Mouse (Mus musculus) heart, adult 2 months (tissue): ENCODE results near the gene Krt20. TPM values are rescaled to one million over a fixed set of nuclear protein-coding genes. Genes with fewer than 3 reads are reported as not detected.

Experiments used
- DNase-seq, 2 experiments: peaks; one replicate each; pipeline ENCODE4 v3.0.0; 2021
- H3K27ac ChIP-seq: fragments of 200-600 bp; 2 replicates; pipeline ENCODE4 v1.8.1; 2022
- H3K27me3 ChIP-seq: fragments of 200-500 bp; 2 replicates; pipeline ENCODE4 v1.6.1; 2012; ENCODE audit warnings: mild to moderate bottlenecking, low read length, inconsistent platforms, mixed read lengths; ENCODE audit not compliant: control insufficient read depth, insufficient read depth
- H3K36me3 ChIP-seq: fragments of 200-500 bp; 2 replicates; pipeline ENCODE4 v1.6.1; 2012; ENCODE audit warnings: low read length, inconsistent platforms; ENCODE audit not compliant: control insufficient read depth, insufficient read depth
- H3K4me1 ChIP-seq: fragments of 200-500 bp; 2 replicates; pipeline ENCODE4 v1.6.1; 2011; ENCODE audit warnings: low read length; ENCODE audit not compliant: control insufficient read depth, insufficient read depth
- H3K4me3 ChIP-seq: fragments of 200-600 bp; 2 replicates; pipeline ENCODE4 v1.8.1; 2022
- H3K79me2 ChIP-seq: fragments of 200-500 bp; replicated peaks from 2 replicates; pipeline ENCODE4 v1.6.1; 2012; ENCODE audit warnings: mild to moderate bottlenecking, inconsistent platforms, low read length, moderate library complexity, mixed read lengths; ENCODE audit not compliant: control insufficient read depth, insufficient read depth
- H3K9ac ChIP-seq: fragments of 200-500 bp; 2 replicates; pipeline ENCODE4 v1.6.1; 2012; ENCODE audit warnings: low read depth, mild to moderate bottlenecking, control low read depth, inconsistent platforms, low read length, mixed read lengths
- CTCF ChIP-seq: fragments of 200-600 bp; IDR thresholded peaks from 2 replicates; pipeline ENCODE4 v1.8.1; 2022; ENCODE audit warnings: antibody characterized with exemption, mild to moderate bottlenecking, moderate library complexity
- EP300 ChIP-seq: fragments of 200-500 bp; IDR thresholded peaks from 2 replicates; pipeline ENCODE4 v1.6.1; 2011; ENCODE audit warnings: low read depth, low read length, control low read depth; ENCODE audit not compliant: insufficient read depth
- POLR2A ChIP-seq: fragments of 200-500 bp; IDR thresholded peaks from 2 replicates; pipeline ENCODE4 v1.6.1; 2011; ENCODE audit warnings: mild to moderate bottlenecking, low read depth, low read length, control low read depth; ENCODE audit not compliant: insufficient read depth
- WGBS: fragments of 180-500 bp; shearing (Covaris S2); methylation state at CpG from one replicate; pipeline ENCODE4 v1.1.7; 2018; 5-methylcytosine and 5-hydroxymethylcytosine counted together
- intact Hi-C: fragments of 180-260 bp; cut with DNase I; formaldehyde crosslinking; loops from one replicate; pipeline ENCODE4 v1.15.1; 2025
- long read RNA-seq: library from polyadenylated mRNA; stranded (forward); transcript quantifications from one replicate; pipeline ENCODE4 v2.0.0, GENCODE M21; 2021
- polyA plus RNA-seq: library from polyadenylated mRNA; depleted of rRNA; stranded (reverse); fragments of >200 nt; gene quantifications from 2 replicates; pipeline ENCODE4 v1.2.3, GENCODE M21; 2012; rRNA removed
- total RNA-seq, 2 experiments: library from RNA; stranded (reverse); gene quantifications; 2 replicates each; pipeline ENCODE4 v1.2.3; 2021

The Krt20 gene
- not detected for total RNA-seq
- 0.06 TPM in 1 of 2 replicates, not detected in the other for polyA plus RNA-seq
- long read RNA-seq: 0 reads

DNA sequence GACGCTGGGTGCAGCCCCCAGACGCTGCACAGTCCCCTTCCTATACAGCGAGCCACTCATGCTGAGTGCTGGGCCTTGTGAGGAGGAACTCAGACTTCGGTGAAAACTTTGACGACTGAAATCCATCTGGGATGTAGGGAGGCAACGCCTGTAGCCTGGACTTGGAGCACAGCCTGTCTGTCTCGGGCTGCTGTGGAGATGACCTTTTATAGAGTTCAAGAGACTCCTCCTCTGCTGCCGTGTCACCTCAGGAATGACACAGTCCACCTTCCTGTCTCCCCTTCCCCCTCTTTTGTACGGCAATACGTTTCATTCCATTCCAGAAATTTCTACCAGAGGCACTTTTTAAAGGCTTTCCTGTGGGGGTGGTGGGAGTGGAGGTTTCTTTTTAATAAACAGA is at the start of gene Krt20:
Gene Krt20 (minus strand): TSS at position 179 of the 400 bp plus-strand sequence.
- intact Hi-C loops: no loop called here
- WGBS: 19% methylated on average over 10 of the region's 10 CpGs
- Histone ChIP-seq H3K27me3 (no peaks in the 10 kb centered on the region), H3K4me1 (no peaks in the 10 kb centered on the region), H3K27ac (no peak within 1 kb of the TSS), H3K4me3 (no peak within 1 kb of the TSS), H3K36me3 (no peaks in the 10 kb centered on the region), H3K79me2 (no peaks in the 10 kb centered on the region), H3K9ac (no peak within 1 kb of the TSS)
- no peak for TF ChIP-seq CTCF
- TF ChIP-seq POLR2A: no peak
- no peak for TF ChIP-seq EP300
- no peak for DNase-seq

DNA sequence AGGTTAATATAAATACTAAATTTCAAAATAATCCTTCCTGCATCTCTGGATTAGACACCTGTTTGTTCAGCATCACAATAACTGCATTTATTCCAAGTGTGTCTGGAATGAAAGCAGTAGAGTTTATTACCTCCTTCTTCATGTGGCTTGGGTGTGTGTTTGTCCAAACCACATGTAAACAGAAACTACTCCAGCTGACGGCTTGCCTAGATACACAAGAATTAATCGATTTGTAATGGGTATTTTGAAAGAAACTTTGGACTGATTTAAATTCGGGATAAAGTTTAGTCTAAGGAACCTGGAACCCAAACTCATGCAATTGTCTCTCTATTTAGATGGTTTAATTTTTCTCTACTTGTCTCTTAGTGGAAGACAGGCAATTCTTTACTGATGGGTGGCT is 37.0 kb upstream of the Krt20 start:
- 79% methylated on average over 3 of the region's 3 CpGs for WGBS
- Histone ChIP-seq H3K4me3 (no peak overlapping the region), H3K36me3 (no peaks in the 10 kb centered on the region)

DNA sequence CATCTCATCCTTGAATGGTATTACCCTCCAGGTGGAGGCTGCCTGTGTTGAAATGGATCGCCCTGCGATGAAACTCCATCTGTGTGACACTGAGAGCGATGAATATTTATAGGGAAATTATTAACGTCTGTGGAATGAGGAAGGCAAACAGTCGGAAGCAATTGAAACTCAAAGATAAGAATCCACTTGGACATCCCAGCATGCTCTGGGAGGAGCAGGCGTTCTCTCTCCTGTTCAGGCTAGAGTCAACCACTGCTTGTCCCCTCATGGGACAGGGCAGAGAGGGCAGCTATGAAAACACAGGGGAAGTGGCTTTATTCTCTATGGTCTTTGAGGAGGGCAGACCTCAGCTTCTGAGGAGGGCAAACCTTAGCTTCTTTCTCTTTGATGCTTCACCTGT is 35.5 kb upstream of the Krt20 start:
- no peak overlapping the region for H3K27ac ChIP-seq
- TF ChIP-seq EP300: no peak
- no peak for TF ChIP-seq CTCF
- TF ChIP-seq POLR2A: no peak
- WGBS: 48% methylated on average over 6 of the region's 6 CpGs
- H3K79me2 ChIP-seq: no peaks in the 10 kb centered on the region
- no peak overlapping the region for H3K9ac ChIP-seq
- no peaks in the 10 kb centered on the region for H3K36me3 ChIP-seq
- H3K27me3 ChIP-seq: no peaks in the 10 kb centered on the region
- DNase-seq: no peak
- no peak overlapping the region for H3K4me3 ChIP-seq
- intact Hi-C loops: no loop called here
- no peaks in the 10 kb centered on the region for H3K4me1 ChIP-seq

More for the DNA sequence above, 37.0 kb upstream of the Krt20 start:
- no peaks in the 10 kb centered on the region for H3K27me3 ChIP-seq
- intact Hi-C loops: no loop called here
- no peak for TF ChIP-seq CTCF
- no peak overlapping the region for H3K9ac ChIP-seq
- no peaks in the 10 kb centered on the region for H3K4me1 ChIP-seq
- no peak for DNase-seq
- H3K79me2 ChIP-seq: no peaks in the 10 kb centered on the region
- H3K27ac ChIP-seq: no peak overlapping the region

DNA sequence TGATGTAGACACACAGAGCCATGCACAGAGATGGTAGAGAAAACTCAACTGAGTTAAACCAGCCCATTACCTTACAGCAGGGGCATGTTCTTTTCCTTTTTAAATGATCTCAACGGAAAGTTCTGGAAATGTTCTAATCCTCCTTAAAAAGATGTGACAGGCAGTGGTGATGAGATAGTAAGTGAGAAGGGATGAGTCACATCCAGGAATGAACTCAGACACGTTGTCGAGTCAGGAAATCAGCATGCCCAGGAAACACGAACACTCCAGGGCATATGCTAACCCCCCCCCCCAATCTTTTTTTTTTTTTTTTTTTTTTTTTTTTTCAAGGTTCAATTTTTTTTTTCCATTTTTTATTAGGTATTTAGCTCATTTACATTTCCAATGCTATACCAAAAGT is 34.5 kb upstream of the Krt20 start:
- Histone ChIP-seq H3K36me3 (no peaks in the 10 kb centered on the region), H3K27ac (no peak overlapping the region), H3K79me2 (no peaks in the 10 kb centered on the region), H3K9ac (no peak overlapping the region), H3K4me1 (no peaks in the 10 kb centered on the region), H3K27me3 (no peaks in the 10 kb centered on the region), H3K4me3 (no peak overlapping the region)
- 25% methylated on average over 4 of the region's 4 CpGs for whole genome bisulfite sequencing
- intact Hi-C loops: no loop called here
- TF ChIP-seq CTCF (no peak), EP300 (no peak), POLR2A (no peak)
- DNase-seq: no peak

DNA sequence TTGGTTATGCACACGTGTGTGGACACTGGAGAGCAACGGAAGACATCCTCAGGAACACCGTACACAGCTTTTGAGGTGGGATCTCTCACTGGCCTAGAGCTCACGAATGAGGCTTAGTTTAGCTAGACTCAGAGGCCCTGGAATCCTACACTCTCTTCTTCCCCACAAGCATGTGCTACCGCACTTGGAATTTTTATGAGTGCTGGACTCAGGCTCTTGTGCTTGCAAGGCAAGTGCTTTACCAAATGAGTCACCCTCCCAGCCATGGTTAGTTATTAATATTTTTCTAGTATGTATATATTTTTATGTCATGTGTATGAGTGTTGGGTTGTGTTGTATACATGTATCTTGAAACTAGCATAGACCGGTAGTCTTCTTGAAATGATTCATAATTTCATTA is 34.0 kb upstream of the Krt20 start:
- H3K9ac ChIP-seq: no peak overlapping the region
- no peaks in the 10 kb centered on the region for H3K27me3 ChIP-seq
- no peak overlapping the region for H3K27ac ChIP-seq
- H3K36me3 ChIP-seq: no peaks in the 10 kb centered on the region
- 89% methylated on average over 6 of the region's 6 CpGs for WGBS
- intact Hi-C loops: no loop called here
- DNase-seq: no peak
- H3K4me3 ChIP-seq: no peak overlapping the region
- H3K4me1 ChIP-seq: no peaks in the 10 kb centered on the region
- TF ChIP-seq EP300 (no peak), CTCF (no peak), POLR2A (no peak)
- no peaks in the 10 kb centered on the region for H3K79me2 ChIP-seq

DNA sequence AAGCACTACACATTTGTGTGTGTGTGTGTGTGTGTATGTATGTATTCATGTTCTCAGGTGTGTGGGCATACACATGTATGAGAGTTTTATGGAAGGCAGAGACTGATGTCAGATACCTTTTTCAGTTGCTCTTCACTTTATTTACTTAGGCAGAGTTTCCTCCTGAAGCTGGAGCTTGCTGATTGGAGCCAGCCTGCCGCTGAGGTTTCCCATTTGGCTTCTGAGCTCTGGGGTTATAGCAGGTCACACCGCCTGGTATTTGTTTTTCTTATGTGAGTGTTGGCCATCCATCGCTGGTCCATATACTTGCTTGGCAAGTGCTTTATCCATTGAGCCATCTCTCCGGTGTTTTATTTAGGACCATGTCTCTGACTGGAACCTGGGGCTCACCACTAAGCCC is 31.3 kb upstream of the Krt20 start:
- Histone ChIP-seq H3K36me3 (no peaks in the 10 kb centered on the region), H3K9ac (no peak overlapping the region), H3K27me3 (no peaks in the 10 kb centered on the region), H3K79me2 (no peaks in the 10 kb centered on the region), H3K4me3 (no peak overlapping the region), H3K4me1 (no peaks in the 10 kb centered on the region), H3K27ac (no peak overlapping the region)
- no peak for DNase-seq
- intact Hi-C loops: loop anchor here (10.0 kb wide), 1 partner anchor 536 kb away; no protein-coding TSS in a partner anchor
- TF ChIP-seq CTCF (no peak), POLR2A (no peak), EP300 (no peak)
- 69% methylated on average over 4 of the region's 4 CpGs for WGBS
